28 mouse cellular contexts compared by ENCODE assay signal in genomic region chrX:135768565-135768964, GRCm38 (mm10). TPM values are rescaled to one million over a fixed set of nuclear protein-coding genes. Genes with fewer than 3 reads are reported as not detected.
"Had no signal": no experiment of that assay in that cellular context is flagged by ENCODE, and none has a peak within 500 bp of the region (broad histone marks: within the 10 kb centered on the region; RNA-seq: fewer than 3 reads in every experiment).

No protein-coding gene starts in this region.

- H3K27ac ChIP-seq: liver, embryonic 15.5 days; lung, embryonic 15.5 days; macrophage; midbrain, embryonic 10.5 days; midbrain, embryonic 12.5 days; neural tube, embryonic 13.5 days; neural tube, embryonic 15.5 days had no signal

- ATAC-seq: liver, postnatal 0 days; lung, postnatal 0 days; midbrain, embryonic 16.5 days had no signal

- H3K9me3 ChIP-seq: liver, embryonic 15.5 days; lung, embryonic 15.5 days; midbrain, embryonic 10.5 days; midbrain, embryonic 12.5 days; neural tube, embryonic 13.5 days; neural tube, embryonic 15.5 days had no signal

- H3K27me3 ChIP-seq: liver, embryonic 15.5 days; lung, embryonic 15.5 days; midbrain, embryonic 12.5 days; neural tube, embryonic 13.5 days; neural tube, embryonic 15.5 days had no signal

- H3K36me3 ChIP-seq: liver, embryonic 15.5 days; lung, embryonic 15.5 days; midbrain, embryonic 10.5 days; neural tube, embryonic 13.5 days; neural tube, embryonic 15.5 days had no signal

- H3K4me3 ChIP-seq: liver, embryonic 15.5 days; lung, embryonic 15.5 days; midbrain, embryonic 10.5 days; midbrain, embryonic 12.5 days; myocyte; neural tube, embryonic 13.5 days; neural tube, embryonic 15.5 days had no signal

- H3K9ac ChIP-seq: liver, embryonic 15.5 days; liver, postnatal 0 days; lung, embryonic 15.5 days; midbrain, embryonic 12.5 days; neural tube, embryonic 13.5 days; neural tube, embryonic 15.5 days had no signal

- DNase-seq: liver, postnatal 0 days; lung, adult 2 months; lung, postnatal 14 days; lung, postnatal 36 days; midbrain, embryonic 14.5 days; retina, postnatal 1 day; right cerebral cortex, adult 18-20 months; right cerebral cortex, postnatal 25 days; right cerebral cortex, postnatal 4 days; spleen, adult 18-20 months; thymus, adult 18-20 months; thymus, postnatal 14 days; thymus, postnatal 36 days had no signal

- H3K4me2 ChIP-seq: liver, embryonic 15.5 days; lung, embryonic 15.5 days; midbrain, embryonic 12.5 days; neural tube, embryonic 13.5 days; neural tube, embryonic 15.5 days had no signal

- H3K4me1 ChIP-seq: liver, embryonic 15.5 days; lung, embryonic 15.5 days; midbrain, embryonic 10.5 days; midbrain, embryonic 12.5 days; neural tube, embryonic 13.5 days; neural tube, embryonic 15.5 days had no signal

RNA-seq across cellular contexts. Expression of gene Armcx5, which starts 26.0 kb away (rescaled TPM):
- polyA plus RNA-seq: small intestine, adult 2 months had no signal

RNA-seq across cellular contexts. Expression of gene Tmsb15a, which starts 43.5 kb away (rescaled TPM):
- total RNA-seq: megakaryocyte progenitor cell, adult 5-6 weeks; megakaryocyte-erythroid progenitor cell, adult 5-6 weeks had no signal
- polyA plus RNA-seq: liver, embryonic 15.5 days; liver, postnatal 0 days; lung, adult 2 months; lung, embryonic 15.5 days; lung, postnatal 0 days; macrophage; midbrain, embryonic 10.5 days; midbrain, embryonic 12.5 days; midbrain, embryonic 14.5 days; midbrain, embryonic 16.5 days; neural tube, embryonic 11.5 days; neural tube, embryonic 13.5 days; neural tube, embryonic 15.5 days; small intestine, adult 2 months; stomach, embryonic 14.5 days had no signal
